Mouse (Mus musculus): ENCODE results near the gene Smyd2. TPM values are rescaled to one million over a fixed set of nuclear protein-coding genes. Genes with fewer than 3 reads are reported as not detected.

The Smyd2 gene
- total RNA-seq (2018; cell fraction: chromatin; rRNA removed), result 10 to 100 TPM; 13.4 to 52.5 (median 29.8) TPM
- total RNA-seq (2018; cell fraction: cytosol; rRNA removed), result 10 to 100 TPM; 12.1 to 30.6 (median 22.3) TPM
- total RNA-seq (2018; cell fraction: nucleus; rRNA removed), result 10 to 100 TPM in 23 of 26 experiments, 1 to 10 TPM in 3; 8.5 to 65.1 (median 21.7) TPM
- polyA plus RNA-seq (2018), result 21.3 to 39.6 TPM (median 26.2 TPM) in 3 replicates

DNA sequence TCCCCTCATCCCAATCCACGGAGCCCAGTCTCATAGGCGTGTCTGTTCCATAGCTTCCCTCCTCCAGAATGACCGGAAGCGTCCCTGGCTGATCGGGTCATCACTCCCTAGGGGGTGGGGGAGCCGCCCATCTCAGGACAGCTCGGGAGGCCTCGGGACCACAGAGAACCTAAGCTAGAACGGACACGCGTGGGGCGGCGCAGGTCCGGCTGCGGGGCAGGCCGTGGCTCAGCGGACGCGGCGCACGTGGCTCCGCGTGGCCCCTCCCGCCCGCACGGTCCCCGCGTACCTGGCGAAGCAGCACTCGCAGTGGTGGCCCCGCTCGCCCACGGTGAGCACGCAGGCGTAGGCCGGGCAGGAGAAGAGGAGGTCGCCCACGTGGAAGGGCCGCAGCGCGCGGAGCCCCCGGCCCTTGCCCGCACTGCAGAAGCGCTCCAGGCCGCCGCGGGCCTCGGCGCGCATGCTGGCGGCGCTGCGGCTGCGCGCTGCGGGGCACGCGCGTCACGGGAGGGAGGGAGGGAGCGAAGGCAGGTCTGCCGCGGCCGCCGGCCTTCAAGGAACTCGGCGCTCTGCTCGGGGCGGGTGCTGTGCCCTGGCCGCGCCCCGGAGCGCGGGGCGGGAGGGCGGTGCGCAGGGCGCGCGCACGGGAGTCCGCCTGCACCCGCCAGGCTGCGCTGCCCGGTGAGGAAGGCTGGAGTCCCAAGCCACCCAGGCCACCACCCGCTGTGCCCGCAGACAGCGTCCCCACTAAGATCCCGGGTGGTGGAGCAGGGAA lies at the start of gene Smyd2:
Smyd2 (minus strand) TSS at position 546 of the 775 bp plus-strand sequence.
- Histone ChIP-seq H3K36me3 (ENCODE audit: inconsistent target) (no peaks in the 10 kb centered on the region), H3K79me2 (ENCODE audit: inconsistent target) (peaks cover 37% of the 10 kb centered on the region), H3K27ac (no peak within 1 kb of the TSS), H3K4me3 (ENCODE audit: inconsistent target) (peak within 1 kb of the TSS; percentile 52)
- WGBS (ENCODE audit: missing documents), result 1% methylated on average over 56 of the region's 90 CpGs

GRCm38 (mm10) chr1:189970381-189970780 lies 48.2 kb upstream of the Smyd2 start:
- WGBS (ENCODE audit: missing documents), result 94% methylated on average over 8 of the region's 8 CpGs
- H3K27ac ChIP-seq, result no peak overlapping the region
- H3K79me2 ChIP-seq (ENCODE audit: inconsistent target), result no peaks in the 10 kb centered on the region
- H3K4me3 ChIP-seq (ENCODE audit: inconsistent target), result no peak overlapping the region
- H3K36me3 ChIP-seq (ENCODE audit: inconsistent target), result no peaks in the 10 kb centered on the region

GRCm38 (mm10) chr1:189968027-189968426 lies 45.9 kb upstream of the Smyd2 start:
- Histone ChIP-seq H3K36me3 (ENCODE audit: inconsistent target) (no peaks in the 10 kb centered on the region), H3K79me2 (ENCODE audit: inconsistent target) (no peaks in the 10 kb centered on the region), H3K27ac (no peak overlapping the region), H3K4me3 (ENCODE audit: inconsistent target) (no peak overlapping the region)
- WGBS (ENCODE audit: missing documents), result 72% methylated on average over 4 of the region's 4 CpGs

GRCm38 (mm10) chr1:189960481-189960880 lies 38.3 kb upstream of the Smyd2 start:
- no peaks in the 10 kb centered on the region for H3K36me3 ChIP-seq (ENCODE audit: inconsistent target)
- H3K79me2 ChIP-seq (ENCODE audit: inconsistent target), result no peaks in the 10 kb centered on the region
- no peak overlapping the region for H3K4me3 ChIP-seq (ENCODE audit: inconsistent target)
- WGBS (ENCODE audit: missing documents), result 78% methylated on average over 5 of the region's 5 CpGs
- no peak overlapping the region for H3K27ac ChIP-seq

DNA sequence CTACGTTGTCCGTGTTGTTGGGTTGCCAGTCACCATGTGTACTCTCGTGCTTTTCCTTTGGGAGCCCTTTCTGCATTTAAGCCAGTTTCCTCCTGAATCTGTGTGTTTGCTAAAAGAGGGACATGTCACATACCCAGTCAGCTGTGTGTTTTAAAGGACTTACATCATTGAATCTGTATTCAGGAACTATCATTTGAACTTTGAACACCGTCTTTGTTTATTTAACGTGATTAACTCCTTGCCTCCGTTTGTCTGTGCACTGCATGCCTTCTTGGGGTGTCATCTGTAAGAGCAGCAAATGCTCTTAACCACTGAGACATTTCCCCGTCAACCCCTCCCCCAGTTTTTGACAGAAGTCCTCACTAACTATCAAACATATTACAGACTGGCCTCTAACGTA lies 37.6 kb upstream of the Smyd2 start:
- no peaks in the 10 kb centered on the region for H3K36me3 ChIP-seq (ENCODE audit: inconsistent target)
- no peak overlapping the region for H3K4me3 ChIP-seq (ENCODE audit: inconsistent target)
- H3K27ac ChIP-seq, result no peak overlapping the region
- 94% methylated on average over 8 of the region's 8 CpGs for WGBS (ENCODE audit: missing documents)
- no peaks in the 10 kb centered on the region for H3K79me2 ChIP-seq (ENCODE audit: inconsistent target)

DNA sequence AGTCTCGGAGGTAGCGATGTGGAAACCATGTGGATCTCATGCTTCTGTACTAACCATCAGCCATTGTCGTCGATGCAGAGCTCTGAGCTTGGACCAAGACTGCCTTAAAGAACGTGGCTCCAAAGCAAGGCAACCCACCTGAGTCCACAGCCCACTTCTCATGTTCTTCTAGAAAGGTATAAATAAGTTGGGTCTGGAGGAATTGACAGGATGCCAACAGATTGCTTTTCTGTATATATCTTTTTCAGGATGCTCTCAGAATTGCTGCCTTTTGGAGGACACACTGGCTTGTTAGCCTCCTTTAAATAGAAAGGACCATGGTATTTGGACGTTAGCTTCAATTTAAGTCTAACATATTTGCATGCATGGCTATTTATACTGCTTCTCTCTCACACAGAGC lies 29.7 kb upstream of the Smyd2 start:
- H3K27ac ChIP-seq, result no peak overlapping the region
- H3K4me3 ChIP-seq (ENCODE audit: inconsistent target), result no peak overlapping the region
- 82% methylated on average over 6 of the region's 6 CpGs for WGBS (ENCODE audit: missing documents)
- H3K79me2 ChIP-seq (ENCODE audit: inconsistent target), result no peaks in the 10 kb centered on the region
- no peaks in the 10 kb centered on the region for H3K36me3 ChIP-seq (ENCODE audit: inconsistent target)

GRCm38 (mm10) chr1:189947411-189947810 lies 25.2 kb upstream of the Smyd2 start:
- Histone ChIP-seq H3K4me3 (ENCODE audit: inconsistent target) (no peak overlapping the region), H3K79me2 (ENCODE audit: inconsistent target) (no peaks in the 10 kb centered on the region), H3K36me3 (ENCODE audit: inconsistent target) (no peaks in the 10 kb centered on the region), H3K27ac (no peak overlapping the region)
- 86% methylated on average over 8 of the region's 8 CpGs for WGBS (ENCODE audit: missing documents)

- Histone ChIP-seq H3K27ac (no peak overlapping the region), H3K4me3 (ENCODE audit: inconsistent target) (no peak overlapping the region), H3K36me3 (ENCODE audit: inconsistent target) (no peaks in the 10 kb centered on the region), H3K79me2 (ENCODE audit: inconsistent target) (no peaks in the 10 kb centered on the region)
- WGBS (ENCODE audit: missing documents), result 67% methylated on average over 8 of the region's 8 CpGs
Measured at GRCm38 (mm10) chr1:189946126-189946525, 24.0 kb upstream of the Smyd2 start.

DNA sequence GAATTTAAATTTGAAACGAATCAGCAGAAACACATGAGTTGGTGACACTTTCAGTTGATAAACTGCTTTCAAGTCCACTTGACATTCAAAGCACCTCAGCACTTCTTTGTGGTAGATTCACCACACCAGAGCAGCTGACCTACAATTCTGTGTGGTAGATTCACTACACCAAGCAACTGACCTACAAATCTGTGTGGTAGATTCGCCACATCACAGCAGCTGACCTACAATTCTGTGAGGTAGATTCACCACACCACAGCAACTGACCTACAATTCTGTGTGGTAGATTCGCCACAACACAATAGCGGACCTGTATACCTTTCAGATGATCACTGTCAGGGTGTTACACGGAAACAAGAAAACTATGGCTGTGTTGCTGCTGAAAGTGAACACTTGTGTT lies 19.6 kb upstream of the Smyd2 start:
- WGBS (ENCODE audit: missing documents), result 91% methylated on average over 5 of the region's 5 CpGs
- H3K79me2 ChIP-seq (ENCODE audit: inconsistent target), result no peaks in the 10 kb centered on the region
- no peaks in the 10 kb centered on the region for H3K36me3 ChIP-seq (ENCODE audit: inconsistent target)
- no peak overlapping the region for H3K27ac ChIP-seq
- no peak overlapping the region for H3K4me3 ChIP-seq (ENCODE audit: inconsistent target)

GRCm38 (mm10) chr1:189936436-189937105 lies 14.4 kb upstream of the Smyd2 start:
- no peaks in the 10 kb centered on the region for H3K79me2 ChIP-seq (ENCODE audit: inconsistent target)
- no peak overlapping the region for H3K4me3 ChIP-seq (ENCODE audit: inconsistent target)
- 9% methylated on average over 10 of the region's 10 CpGs for WGBS (ENCODE audit: missing documents)
- no peaks in the 10 kb centered on the region for H3K36me3 ChIP-seq (ENCODE audit: inconsistent target)
- no peak overlapping the region for H3K27ac ChIP-seq

- Histone ChIP-seq H3K4me3 (ENCODE audit: inconsistent target) (no peak overlapping the region), H3K36me3 (ENCODE audit: inconsistent target) (no peaks in the 10 kb centered on the region), H3K79me2 (ENCODE audit: inconsistent target) (no peaks in the 10 kb centered on the region), H3K27ac (no peak overlapping the region)
- 32% methylated on average over 9 of the region's 9 CpGs for WGBS (ENCODE audit: missing documents)
Measured at GRCm38 (mm10) chr1:189933480-189934202, 11.5 kb upstream of the Smyd2 start.

GRCm38 (mm10) chr1:189932976-189933375 lies 10.8 kb upstream of the Smyd2 start:
- 94% methylated on average over 7 of the region's 7 CpGs for WGBS (ENCODE audit: missing documents)
- no peak overlapping the region for H3K27ac ChIP-seq
- no peak overlapping the region for H3K4me3 ChIP-seq (ENCODE audit: inconsistent target)
- H3K36me3 ChIP-seq (ENCODE audit: inconsistent target), result no peaks in the 10 kb centered on the region
- H3K79me2 ChIP-seq (ENCODE audit: inconsistent target), result no peaks in the 10 kb centered on the region

DNA sequence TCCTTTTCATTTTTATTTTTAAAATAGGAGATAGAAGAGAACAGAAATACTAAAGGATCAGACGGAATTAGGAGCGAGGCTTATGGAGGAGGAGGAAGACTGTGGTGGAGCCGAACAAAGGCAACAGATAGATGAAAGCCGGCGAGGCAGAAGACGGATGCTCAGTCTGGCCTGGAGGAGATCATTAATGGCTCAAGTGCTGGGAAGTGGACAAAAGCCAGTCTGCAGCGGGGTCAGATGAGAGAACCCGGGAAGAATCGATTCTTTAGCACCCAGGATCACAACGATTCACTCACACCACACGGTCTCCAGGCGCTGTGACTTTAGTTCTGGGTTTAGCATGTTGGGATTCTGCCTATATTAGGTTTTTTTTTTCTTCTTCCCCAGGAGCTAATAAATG lies 10.0 kb upstream of the Smyd2 start:
- Histone ChIP-seq H3K27ac (no peak overlapping the region), H3K36me3 (ENCODE audit: inconsistent target) (no peaks in the 10 kb centered on the region), H3K4me3 (ENCODE audit: inconsistent target) (no peak overlapping the region), H3K79me2 (ENCODE audit: inconsistent target) (no peaks in the 10 kb centered on the region)
- 94% methylated on average over 12 of the region's 12 CpGs for WGBS (ENCODE audit: missing documents)

- no peaks in the 10 kb centered on the region for H3K36me3 ChIP-seq (ENCODE audit: inconsistent target)
- no peak overlapping the region for H3K27ac ChIP-seq
- 91% methylated on average over 4 of the region's 4 CpGs for WGBS (ENCODE audit: missing documents)
Measured at GRCm38 (mm10) chr1:189929896-189930295, 7.7 kb upstream of the Smyd2 start.

More at GRCm38 (mm10) chr1:189929896-189930295, 7.7 kb upstream of the Smyd2 start:
- Histone ChIP-seq H3K79me2 (ENCODE audit: inconsistent target) (no peaks in the 10 kb centered on the region), H3K4me3 (ENCODE audit: inconsistent target) (no peak overlapping the region)

Measured in macrophage (primary cell).